Mouse (Mus musculus) hindbrain, embryonic 13.5 days (tissue): ENCODE results near the gene Cd164. TPM values are rescaled to one million over a fixed set of nuclear protein-coding genes. Genes with fewer than 3 reads are reported as not detected.
"Not testable (repeated sequence)": the region's sequence is repeated elsewhere in the genome, so short reads cannot be mapped to it uniquely, and the experiment has no call there.

Source experiments
- ATAC-seq: fragments of 200-750 bp; cut with Nextera tagmentation; 2 replicates; pipeline ENCODE4 v1.8.0; 2017; ENCODE audit warnings: moderate TSS enrichment; ENCODE audit not compliant: low FRiP score
- H3K27ac ChIP-seq: fragments of 300-500 bp; sonication (generic); 2 replicates; pipeline ENCODE4 v1.5.1; 2015; ENCODE audit warnings: inconsistent platforms, mild to moderate bottlenecking, moderate library complexity
- H3K27me3 ChIP-seq: fragments of 300-500 bp; sonication (generic); 2 replicates; pipeline ENCODE4 v1.6.1; 2015; ENCODE audit warnings: mild to moderate bottlenecking, inconsistent platforms
- H3K36me3 ChIP-seq: fragments of 300-500 bp; sonication (generic); 2 replicates; pipeline ENCODE4 v1.6.1; 2015; ENCODE audit warnings: mild to moderate bottlenecking, inconsistent platforms
- H3K4me1 ChIP-seq: fragments of 300-500 bp; sonication (generic); replicated peaks from 2 replicates; pipeline ENCODE4 v1.6.1; 2015; ENCODE audit warnings: inconsistent platforms
- H3K4me2 ChIP-seq: fragments of 300-500 bp; sonication (generic); 2 replicates; pipeline ENCODE4 v1.6.1; 2015; ENCODE audit warnings: inconsistent platforms, mild to moderate bottlenecking, moderate library complexity
- H3K4me3 ChIP-seq: fragments of 300-500 bp; sonication (generic); 2 replicates; pipeline ENCODE4 v1.5.1; 2015; ENCODE audit warnings: mild to moderate bottlenecking, inconsistent platforms
- H3K9ac ChIP-seq: fragments of 300-500 bp; sonication (generic); 2 replicates; pipeline ENCODE4 v1.6.1; 2015; ENCODE audit warnings: mild to moderate bottlenecking, inconsistent platforms
- H3K9me3 ChIP-seq: fragments of 300-500 bp; sonication (generic); 2 replicates; pipeline ENCODE4 v1.6.1; 2016; ENCODE audit warnings: inconsistent platforms
- WGBS: fragments of 180-500 bp; shearing (Covaris S2); methylation state at CpG from one replicate; pipeline ENCODE4 v1.1.7; 2015; 5-methylcytosine and 5-hydroxymethylcytosine counted together
- polyA plus RNA-seq: library from polyadenylated mRNA; unstranded; fragments of >200 nt; fragmentation: Nextera tagmentation; extraction: Ambion mirVana; gene quantifications from 2 replicates; pipeline ENCODE4 v1.2.1, GENCODE M21; 2015

Gene Cd164
- polyA plus RNA-seq, 1 experiment from 2014 or later: 62.1 TPM

DNA sequence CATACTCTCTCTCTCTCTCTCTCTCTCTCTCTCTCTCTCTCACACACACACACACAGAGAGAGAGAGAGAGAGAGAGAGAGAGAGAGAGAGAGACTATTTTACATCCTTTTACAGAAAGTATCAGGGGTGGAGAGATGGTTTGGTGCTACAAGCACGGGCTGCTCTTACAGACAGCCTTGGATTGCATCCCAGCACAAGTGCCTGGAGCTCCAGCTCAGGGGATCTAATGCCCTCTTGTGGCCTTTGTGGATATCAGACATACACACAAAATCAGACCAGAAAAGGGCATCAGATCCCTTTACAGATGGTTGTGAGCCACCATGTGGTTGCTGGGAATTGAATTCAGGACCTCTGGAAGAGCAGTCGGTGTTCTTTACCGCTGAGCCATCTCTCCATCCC is 13.8 kb upstream of the Cd164 start:
- not testable (repeated sequence) for H3K4me3 ChIP-seq, H3K4me1 ChIP-seq, H3K9me3 ChIP-seq, H3K27ac ChIP-seq, H3K36me3 ChIP-seq, H3K27me3 ChIP-seq, H3K4me2 ChIP-seq, H3K9ac ChIP-seq
- 4% methylated on average over 3 of the region's 3 CpGs for WGBS
- ATAC-seq: peak; percentile 63; the same call in 1 of the 2 replicates

DNA sequence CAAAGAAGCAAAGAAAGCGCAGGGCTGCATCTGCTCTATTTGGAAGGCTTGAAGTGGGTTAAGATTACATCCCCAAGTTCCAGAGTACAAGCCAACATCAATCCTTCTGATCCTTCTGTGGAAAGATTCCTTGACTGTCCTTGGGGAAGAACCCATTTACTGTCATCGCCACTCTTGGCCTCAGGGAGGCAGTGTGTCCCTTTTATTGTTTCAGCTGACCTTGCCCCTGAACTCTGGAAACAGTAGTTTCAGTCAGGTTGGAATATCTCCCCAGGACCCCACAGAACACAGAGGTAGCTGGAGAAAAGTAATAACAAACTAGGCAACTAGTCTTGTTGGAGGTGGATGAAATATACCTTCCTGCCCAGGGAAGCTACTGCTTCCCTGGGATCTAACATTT is 10.1 kb upstream of the Cd164 start:
- no peak for ATAC-seq
- Histone ChIP-seq H3K27ac (no peak overlapping the region), H3K9me3 (no peaks in the 10 kb centered on the region), H3K27me3 (no peaks in the 10 kb centered on the region), H3K4me2 (no peak overlapping the region), H3K36me3 (no peaks in the 10 kb centered on the region), H3K9ac (no peak overlapping the region), H3K4me1 (0 out of 2 replicates have a peak, but pooled peaks cover 3% of the 10 kb centered on the region), H3K4me3 (no peak overlapping the region)
- 44% methylated on average over 2 of the region's 2 CpGs for WGBS

- H3K9ac ChIP-seq: no peak overlapping the region
- no peaks in the 10 kb centered on the region for H3K4me1 ChIP-seq
- no peak overlapping the region for H3K4me3 ChIP-seq
- no peaks in the 10 kb centered on the region for H3K9me3 ChIP-seq
- no peaks in the 10 kb centered on the region for H3K36me3 ChIP-seq
- ATAC-seq: no peak
- H3K27me3 ChIP-seq: no peaks in the 10 kb centered on the region
- H3K27ac ChIP-seq: no peak overlapping the region
- no peak overlapping the region for H3K4me2 ChIP-seq
- 82% methylated on average over 4 of the region's 4 CpGs for WGBS
Observed at GRCm38 (mm10) chr10:41514301-41514700, 4.9 kb upstream of the Cd164 start.

GRCm38 (mm10) chr10:41514921-41515320 is 4.3 kb upstream of the Cd164 start:
- no peaks in the 10 kb centered on the region for H3K27me3 ChIP-seq
- no peak for ATAC-seq

DNA sequence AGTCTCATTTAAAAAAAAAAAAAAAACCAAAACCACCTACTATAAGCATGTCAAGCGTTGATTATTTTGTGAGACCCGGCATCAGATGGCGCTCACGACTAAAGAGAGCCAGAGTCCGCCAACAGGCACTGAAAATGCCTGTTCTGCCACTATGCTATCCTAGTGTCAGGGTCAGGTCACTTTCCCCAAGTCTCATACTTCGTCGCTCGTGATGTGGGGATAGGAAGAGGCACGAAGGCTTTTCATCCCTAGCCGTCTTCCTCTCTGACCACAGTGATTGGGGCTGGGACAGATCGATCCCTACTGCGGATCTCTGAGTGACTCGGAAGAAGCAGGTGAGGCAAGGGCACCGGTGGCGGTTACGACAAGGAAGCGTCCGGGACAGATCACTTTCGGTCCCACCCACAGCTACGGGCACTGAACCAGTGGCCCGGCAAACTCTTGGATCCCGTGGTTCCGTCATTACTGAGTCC is 670 bp upstream of the Cd164 start:
- Histone ChIP-seq H3K4me3 (peak overlapping the region; percentile 94), H3K36me3 (no peaks in the 10 kb centered on the region), H3K4me1 (peaks cover 28% of the 10 kb centered on the region), H3K9me3 (no peaks in the 10 kb centered on the region), H3K4me2 (peak overlapping the region; percentile 86), H3K27ac (peak overlapping the region; percentile 98), H3K27me3 (no peaks in the 10 kb centered on the region), H3K9ac (peak overlapping the region; percentile 89)
- WGBS: under 1% methylated on average over 23 of the region's 23 CpGs
- ATAC-seq: peak; percentile 63

More at GRCm38 (mm10) chr10:41514921-41515320, 4.3 kb upstream of the Cd164 start:
- Histone ChIP-seq H3K4me1 (no peaks in the 10 kb centered on the region), H3K4me3 (no peak overlapping the region), H3K4me2 (no peak overlapping the region), H3K9ac (no peak overlapping the region), H3K36me3 (no peaks in the 10 kb centered on the region), H3K27ac (no peak overlapping the region), H3K9me3 (no peaks in the 10 kb centered on the region)

DNA sequence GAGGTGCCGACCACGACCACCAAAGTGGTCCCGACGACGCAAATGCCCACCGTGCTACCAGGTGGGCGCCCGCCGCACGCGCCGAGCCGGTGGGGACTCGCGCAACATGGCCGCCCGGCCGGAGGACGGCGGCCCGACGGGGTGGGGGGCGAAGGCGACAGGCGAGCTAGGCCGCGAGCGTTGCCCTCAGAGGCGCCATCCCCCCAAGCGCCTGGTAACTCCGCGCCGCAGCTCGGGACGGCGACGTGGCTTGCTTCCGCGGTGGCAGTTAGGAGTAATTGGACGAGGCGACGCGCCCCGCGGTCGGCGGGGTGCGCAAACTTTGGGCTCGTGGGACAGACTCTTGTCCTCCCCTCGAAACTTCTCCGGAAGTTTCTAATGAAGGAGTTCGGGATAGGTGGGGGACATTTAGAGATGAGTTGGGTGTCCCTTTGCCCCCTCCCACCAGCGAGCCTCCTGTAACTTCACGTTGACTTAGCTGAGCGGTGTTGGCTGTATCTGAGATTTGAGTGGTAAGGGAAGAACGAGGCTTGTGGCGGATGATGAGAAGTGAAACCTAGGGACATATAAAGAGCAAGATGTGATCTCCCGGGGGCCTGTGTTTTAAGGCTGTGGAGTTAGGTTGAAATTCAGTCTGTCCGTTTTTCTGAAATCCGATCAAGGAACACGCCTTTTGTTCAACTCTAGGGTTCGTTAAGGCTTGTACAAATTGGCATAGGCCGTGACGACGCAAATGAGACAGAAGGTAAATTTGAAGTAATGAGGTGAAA is 611 bp downstream of the Cd164 start:
- Histone ChIP-seq H3K36me3 (peaks cover 4% of the 10 kb centered on the region; the same call in 1 of the 2 replicates), H3K9me3 (no peaks in the 10 kb centered on the region), H3K27ac (peak overlapping the region; percentile 98), H3K27me3 (no peaks in the 10 kb centered on the region), H3K9ac (peak overlapping the region; percentile 89), H3K4me2 (peak overlapping the region; percentile 86), H3K4me1 (peaks cover 28% of the 10 kb centered on the region), H3K4me3 (peak overlapping the region; percentile 94)
- WGBS: under 1% methylated on average over 65 of the region's 65 CpGs
- peak; percentile 74 for ATAC-seq

- no peak overlapping the region for H3K27ac ChIP-seq
Observed at GRCm38 (mm10) chr10:41520410-41520673, 1.1 kb downstream of the Cd164 start.

DNA sequence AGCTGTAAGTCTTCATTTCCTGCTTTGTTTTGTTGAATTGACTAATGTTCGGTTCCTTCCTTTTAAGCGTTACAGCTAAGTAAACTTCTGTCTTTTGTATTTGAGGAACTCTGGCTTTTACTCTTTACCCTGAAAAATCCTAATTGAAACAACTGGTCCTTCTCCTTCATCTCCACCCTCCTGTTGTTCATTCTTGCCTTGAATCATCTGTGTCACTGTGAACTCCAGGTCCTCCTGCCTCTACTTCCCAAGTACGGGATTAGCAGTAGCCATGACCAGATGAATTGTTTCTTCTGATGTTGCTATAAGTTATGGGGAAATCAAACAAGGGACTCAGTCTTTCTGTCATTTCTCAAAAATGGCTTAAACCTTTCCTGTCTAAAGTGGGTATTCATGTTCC is 4.2 kb downstream of the Cd164 start:
- Histone ChIP-seq H3K9ac (no peak overlapping the region), H3K4me2 (no peak overlapping the region), H3K27ac (no peak overlapping the region), H3K27me3 (no peaks in the 10 kb centered on the region), H3K9me3 (no peaks in the 10 kb centered on the region), H3K4me3 (no peak overlapping the region), H3K4me1 (peaks cover 28% of the 10 kb centered on the region), H3K36me3 (peaks cover 23% of the 10 kb centered on the region)
- ATAC-seq: no peak
- WGBS: 89% methylated on average over 3 of the region's 3 CpGs

More at GRCm38 (mm10) chr10:41520410-41520673, 1.1 kb downstream of the Cd164 start:
- H3K4me2 ChIP-seq: peak overlapping the region; percentile 86
- no peaks in the 10 kb centered on the region for H3K9me3 ChIP-seq
- H3K36me3 ChIP-seq: peaks cover 7% of the 10 kb centered on the region; the same call in 1 of the 2 replicates
- peak overlapping the region; percentile 94 for H3K4me3 ChIP-seq
- peaks cover 28% of the 10 kb centered on the region for H3K4me1 ChIP-seq
- 6% methylated on average over 5 of the region's 5 CpGs for WGBS
- no peak for ATAC-seq
- peak overlapping the region; percentile 89 for H3K9ac ChIP-seq
- no peaks in the 10 kb centered on the region for H3K27me3 ChIP-seq

- Histone ChIP-seq H3K27ac (no peak overlapping the region), H3K4me1 (peaks cover 26% of the 10 kb centered on the region), H3K9ac (no peak overlapping the region), H3K4me2 (no peak overlapping the region), H3K4me3 (no peak overlapping the region), H3K27me3 (no peaks in the 10 kb centered on the region), H3K36me3 (peaks cover 40% of the 10 kb centered on the region), H3K9me3 (no peaks in the 10 kb centered on the region)
- no peak for ATAC-seq
- 83% methylated on average over 1 of the region's 1 CpGs for WGBS
Observed at GRCm38 (mm10) chr10:41525696-41526095, 6.5 kb downstream of the Cd164 start.

GRCm38 (mm10) chr10:41529972-41530371 is 10.8 kb downstream of the Cd164 start:
- WGBS: 92% methylated on average over 5 of the region's 5 CpGs
- Histone ChIP-seq H3K27me3 (no peaks in the 10 kb centered on the region), H3K4me3 (no peak overlapping the region), H3K9ac (no peak overlapping the region), H3K36me3 (peaks cover 68% of the 10 kb centered on the region), H3K4me1 (no peaks in the 10 kb centered on the region), H3K9me3 (no peaks in the 10 kb centered on the region), H3K4me2 (no peak overlapping the region), H3K27ac (no peak overlapping the region)
- ATAC-seq: no peak

GRCm38 (mm10) chr10:41535991-41536390 is 16.8 kb downstream of the Cd164 start:
- H3K9ac ChIP-seq: no peak overlapping the region
- H3K27ac ChIP-seq: no peak overlapping the region
- H3K36me3 ChIP-seq: peaks cover 59% of the 10 kb centered on the region
- H3K4me1 ChIP-seq: no peaks in the 10 kb centered on the region
- ATAC-seq: no peak
- H3K27me3 ChIP-seq: no peaks in the 10 kb centered on the region
- H3K9me3 ChIP-seq: no peaks in the 10 kb centered on the region
- WGBS: 96% methylated on average over 2 of the region's 2 CpGs
- no peak overlapping the region for H3K4me3 ChIP-seq
- H3K4me2 ChIP-seq: no peak overlapping the region

- Histone ChIP-seq H3K9ac (no peak overlapping the region), H3K27ac (no peak overlapping the region), H3K9me3 (no peaks in the 10 kb centered on the region), H3K4me3 (no peak overlapping the region), H3K4me2 (no peak overlapping the region), H3K4me1 (no peaks in the 10 kb centered on the region), H3K36me3 (peaks cover 54% of the 10 kb centered on the region), H3K27me3 (no peaks in the 10 kb centered on the region)
- WGBS: 100% methylated on average over 1 of the region's 1 CpGs
- no peak for ATAC-seq
Observed at GRCm38 (mm10) chr10:41536714-41537113, 17.5 kb downstream of the Cd164 start.
